Mouse (Mus musculus) liver, embryonic 15.5 days (tissue): ENCODE data around the gene Smad3. TPM values are rescaled to one million over a fixed set of nuclear protein-coding genes. Genes with fewer than 3 reads are reported as not detected.

ENCODE experiments used
- ATAC-seq: fragments of 200-750 bp; cut with Nextera tagmentation; 2 replicates; pipeline ENCODE4 v1.8.0; 2017; ENCODE audit warnings: moderate number of reproducible peaks, mild to moderate bottlenecking, moderate library complexity; ENCODE audit not compliant: insufficient read depth
- H3K27ac ChIP-seq: fragments of 300-500 bp; sonication (generic); replicated peaks from 2 replicates; pipeline ENCODE4 v1.5.1; 2015; ENCODE audit warnings: mild to moderate bottlenecking, inconsistent platforms
- H3K27me3 ChIP-seq: fragments of 300-500 bp; sonication (generic); 2 replicates; pipeline ENCODE4 v1.6.1; 2015; ENCODE audit warnings: mild to moderate bottlenecking, inconsistent platforms
- H3K36me3 ChIP-seq: fragments of 300-500 bp; sonication (generic); replicated peaks from 2 replicates; pipeline ENCODE4 v1.6.1; 2015; ENCODE audit warnings: moderate library complexity, mild to moderate bottlenecking, inconsistent platforms
- H3K4me1 ChIP-seq: fragments of 300-500 bp; sonication (generic); replicated peaks from 2 replicates; pipeline ENCODE4 v1.6.1; 2015; ENCODE audit warnings: inconsistent platforms
- H3K4me2 ChIP-seq: fragments of 300-500 bp; sonication (generic); 2 replicates; pipeline ENCODE4 v1.6.1; 2015; ENCODE audit warnings: moderate library complexity, mild to moderate bottlenecking, inconsistent platforms
- H3K4me3 ChIP-seq: fragments of 300-500 bp; sonication (generic); replicated peaks from 2 replicates; pipeline ENCODE4 v1.5.1; 2015; ENCODE audit warnings: mild to moderate bottlenecking, inconsistent platforms
- H3K9ac ChIP-seq: fragments of 300-500 bp; sonication (generic); 2 replicates; pipeline ENCODE4 v1.6.1; 2015; ENCODE audit warnings: moderate library complexity, mild to moderate bottlenecking, inconsistent platforms
- H3K9me3 ChIP-seq: fragments of 300-500 bp; sonication (generic); replicated peaks from 2 replicates; pipeline ENCODE4 v1.6.1; 2016; ENCODE audit warnings: inconsistent platforms
- WGBS: fragments of 180-500 bp; shearing (Covaris S2); methylation state at CpG from one replicate; pipeline ENCODE4 v1.1.7; 2015; ENCODE audit warnings: mixed read lengths; ENCODE audit not compliant: insufficient replicate concordance; 5-methylcytosine and 5-hydroxymethylcytosine counted together
- polyA plus RNA-seq: library from polyadenylated mRNA; unstranded; fragments of >200 nt; fragmentation: Nextera tagmentation; extraction: Ambion mirVana; gene quantifications from 2 replicates; pipeline ENCODE4 v1.2.1, GENCODE M21; 2015

Gene Smad3
- polyA plus RNA-seq, 1 experiment from 2014 or later: 3.0 TPM

- Histone ChIP-seq H3K27ac (no peak overlapping the region), H3K9ac (no peak overlapping the region), H3K4me2 (no peak overlapping the region), H3K4me3 (no peak overlapping the region), H3K9me3 (no peaks in the 10 kb centered on the region), H3K4me1 (peaks cover 79% of the 10 kb centered on the region), H3K27me3 (no peaks in the 10 kb centered on the region), H3K36me3 (no peaks in the 10 kb centered on the region)
- no peak for ATAC-seq
- WGBS: 74% methylated on average over 9 of the region's 9 CpGs
These were observed 38.9 kb downstream of the Smad3 start for GRCm38 (mm10) chr9:63718735-63719358.

- H3K27ac ChIP-seq: no peak overlapping the region
- ATAC-seq: no peak
- no peaks in the 10 kb centered on the region for H3K36me3 ChIP-seq
- H3K9ac ChIP-seq: no peak overlapping the region
- WGBS: 60% methylated on average over 4 of the region's 4 CpGs
- H3K4me2 ChIP-seq: no peak overlapping the region
- no peaks in the 10 kb centered on the region for H3K9me3 ChIP-seq
- H3K27me3 ChIP-seq: no peaks in the 10 kb centered on the region
- H3K4me1 ChIP-seq: peaks cover 81% of the 10 kb centered on the region
- no peak overlapping the region for H3K4me3 ChIP-seq
These were observed 39.6 kb downstream of the Smad3 start for GRCm38 (mm10) chr9:63718170-63718569.

- ATAC-seq: no peak
- no peak overlapping the region for H3K9ac ChIP-seq
- peaks cover 77% of the 10 kb centered on the region for H3K4me1 ChIP-seq
- 43% methylated on average over 3 of the region's 3 CpGs for WGBS
- no peaks in the 10 kb centered on the region for H3K27me3 ChIP-seq
- no peak overlapping the region for H3K27ac ChIP-seq
- no peaks in the 10 kb centered on the region for H3K36me3 ChIP-seq
- no peak overlapping the region for H3K4me3 ChIP-seq
- H3K9me3 ChIP-seq: no peaks in the 10 kb centered on the region
- no peak overlapping the region for H3K4me2 ChIP-seq
These were observed 40.3 kb downstream of the Smad3 start for GRCm38 (mm10) chr9:63717474-63718005.

GRCm38 (mm10) chr9:63716150-63717138, 41.4 kb downstream of the Smad3 start:
- H3K9ac ChIP-seq: no peak overlapping the region
- 21% methylated on average over 18 of the region's 18 CpGs for WGBS
- H3K9me3 ChIP-seq: no peaks in the 10 kb centered on the region
- H3K27ac ChIP-seq: peak overlapping the region; percentile 35; the same call in 1 of the 2 replicates
- H3K4me1 ChIP-seq: peaks cover 66% of the 10 kb centered on the region
- no peaks in the 10 kb centered on the region for H3K36me3 ChIP-seq
- peak; percentile 44; the same call in 1 of the 2 replicates for ATAC-seq
- H3K27me3 ChIP-seq: no peaks in the 10 kb centered on the region
- peak overlapping the region; percentile 29 for H3K4me2 ChIP-seq
- H3K4me3 ChIP-seq: no peak overlapping the region

GRCm38 (mm10) chr9:63714572-63714971, 43.2 kb downstream of the Smad3 start:
- peaks cover 47% of the 10 kb centered on the region for H3K4me1 ChIP-seq

GRCm38 (mm10) chr9:63712838-63713237, 45.0 kb downstream of the Smad3 start:
- 76% methylated on average over 6 of the region's 6 CpGs for WGBS
- Histone ChIP-seq H3K4me1 (peaks cover 36% of the 10 kb centered on the region), H3K9me3 (no peaks in the 10 kb centered on the region), H3K36me3 (0 out of 2 replicates have a peak, but pooled peaks cover 12% of the 10 kb centered on the region), H3K4me3 (no peak overlapping the region), H3K27ac (no peak overlapping the region), H3K9ac (no peak overlapping the region), H3K4me2 (no peak overlapping the region), H3K27me3 (no peaks in the 10 kb centered on the region)
- ATAC-seq: no peak

More at GRCm38 (mm10) chr9:63714572-63714971, 43.2 kb downstream of the Smad3 start:
- no peaks in the 10 kb centered on the region for H3K9me3 ChIP-seq
- H3K4me3 ChIP-seq: no peak overlapping the region
- no peak overlapping the region for H3K27ac ChIP-seq
- no peak for ATAC-seq
- H3K4me2 ChIP-seq: no peak overlapping the region
- no peaks in the 10 kb centered on the region for H3K27me3 ChIP-seq
- WGBS: 60% methylated on average over 6 of the region's 6 CpGs
- no peak overlapping the region for H3K9ac ChIP-seq
- H3K36me3 ChIP-seq: 0 out of 2 replicates have a peak, but pooled peaks cover 6% of the 10 kb centered on the region

- WGBS: 66% methylated on average over 13 of the region's 13 CpGs
These were observed 46.1 kb downstream of the Smad3 start for GRCm38 (mm10) chr9:63711580-63712230.

GRCm38 (mm10) chr9:63709857-63710256, 47.9 kb downstream of the Smad3 start:
- Histone ChIP-seq H3K4me2 (no peak overlapping the region), H3K9ac (no peak overlapping the region), H3K27me3 (no peaks in the 10 kb centered on the region), H3K9me3 (no peaks in the 10 kb centered on the region), H3K27ac (no peak overlapping the region), H3K4me1 (peaks cover 29% of the 10 kb centered on the region), H3K4me3 (no peak overlapping the region), H3K36me3 (0 out of 2 replicates have a peak, but pooled peaks cover 12% of the 10 kb centered on the region)
- 86% methylated on average over 5 of the region's 5 CpGs for WGBS
- ATAC-seq: no peak

More at GRCm38 (mm10) chr9:63711580-63712230, 46.1 kb downstream of the Smad3 start:
- Histone ChIP-seq H3K27me3 (no peaks in the 10 kb centered on the region), H3K36me3 (0 out of 2 replicates have a peak, but pooled peaks cover 12% of the 10 kb centered on the region), H3K27ac (no peak overlapping the region), H3K4me3 (no peak overlapping the region), H3K9ac (no peak overlapping the region), H3K4me1 (peaks cover 29% of the 10 kb centered on the region), H3K4me2 (no peak overlapping the region), H3K9me3 (no peaks in the 10 kb centered on the region)
- ATAC-seq: no peak

GRCm38 (mm10) chr9:63709266-63709665, 48.5 kb downstream of the Smad3 start:
- ATAC-seq: no peak
- 0 out of 2 replicates have a peak, but pooled peaks cover 12% of the 10 kb centered on the region for H3K36me3 ChIP-seq
- H3K9me3 ChIP-seq: no peaks in the 10 kb centered on the region
- H3K9ac ChIP-seq: no peak overlapping the region
- no peak overlapping the region for H3K4me2 ChIP-seq
- no peaks in the 10 kb centered on the region for H3K27me3 ChIP-seq
- peaks cover 29% of the 10 kb centered on the region for H3K4me1 ChIP-seq
- H3K27ac ChIP-seq: no peak overlapping the region
- H3K4me3 ChIP-seq: no peak overlapping the region

GRCm38 (mm10) chr9:63707816-63708588, 49.8 kb downstream of the Smad3 start:
- Histone ChIP-seq H3K9ac (no peak overlapping the region), H3K4me3 (no peak overlapping the region), H3K36me3 (0 out of 2 replicates have a peak, but pooled peaks cover 12% of the 10 kb centered on the region), H3K27ac (no peak overlapping the region), H3K4me2 (no peak overlapping the region), H3K9me3 (no peaks in the 10 kb centered on the region), H3K4me1 (peaks cover 27% of the 10 kb centered on the region), H3K27me3 (no peaks in the 10 kb centered on the region)
- no peak for ATAC-seq
- 73% methylated on average over 9 of the region's 9 CpGs for whole genome bisulfite sequencing
